Mouse (Mus musculus): Measurements from ENCODE around the gene Tmcc2. TPM values are rescaled to one million over a fixed set of nuclear protein-coding genes. Genes with fewer than 3 reads are reported as not detected.
"Not testable (repeated sequence)": the region's sequence is repeated elsewhere in the genome, so short reads cannot be mapped to it uniquely, and the experiment has no call there.

Gene Tmcc2
- polyA plus RNA-seq, 1 experiment from 2014 or later, result 2.2 TPM

DNA sequence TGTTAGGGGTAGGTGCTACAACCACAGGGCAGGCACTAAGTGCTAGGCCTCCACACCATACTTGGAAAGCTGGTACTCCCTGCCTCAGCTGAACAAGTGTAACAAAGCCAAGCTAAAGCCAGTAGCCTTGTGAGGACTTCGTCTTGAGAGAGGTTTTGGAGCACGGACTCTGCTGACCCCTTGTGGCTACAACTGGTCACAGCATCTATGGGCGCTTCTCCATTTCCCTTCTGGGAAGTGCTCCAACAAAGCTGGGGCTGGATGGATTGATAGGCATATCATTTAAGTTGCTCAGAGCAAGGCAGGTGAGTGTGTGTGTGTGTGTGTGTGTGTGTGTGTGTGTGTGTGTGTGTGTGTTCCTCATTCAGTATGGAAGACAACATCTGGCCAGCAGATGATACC, 35.2 kb downstream of the Tmcc2 start:
- ATAC-seq, result 0 out of 2 replicates have a peak, but pooled peaks have one; percentile 34
- Histone ChIP-seq H3K27ac (ENCODE audit: low read depth, low read length) (no peak overlapping the region), H3K4me1 (replicated peaks; ENCODE audit: control insufficient read depth, insufficient read depth, low read length) (no peaks in the 10 kb centered on the region), H3K36me3 (ENCODE audit: control insufficient read depth, insufficient read depth) (peaks cover 4% of the 10 kb centered on the region; the same call in 1 of the 2 replicates), H3K27me3 (replicated peaks; ENCODE audit: control insufficient read depth, insufficient read depth, low read length) (no peaks in the 10 kb centered on the region), H3K4me2 (replicated peaks; ENCODE audit: low read depth) (no peak overlapping the region), H3K9ac (ENCODE audit: low read depth, low read length) (no peak overlapping the region), H3K9me3 (ENCODE audit: control insufficient read depth) (0 out of 2 replicates have a peak, but pooled peaks cover 2% of the 10 kb centered on the region), H3K4me3 (ENCODE audit: low read depth, low read length) (no peak overlapping the region)
- peak; percentile 100 for TF ChIP-seq CTCF (IDR thresholded peaks at IDR 0.05; ENCODE audit: low read depth)
- WGBS, result 2% methylated on average over 3 of the region's 3 CpGs

DNA sequence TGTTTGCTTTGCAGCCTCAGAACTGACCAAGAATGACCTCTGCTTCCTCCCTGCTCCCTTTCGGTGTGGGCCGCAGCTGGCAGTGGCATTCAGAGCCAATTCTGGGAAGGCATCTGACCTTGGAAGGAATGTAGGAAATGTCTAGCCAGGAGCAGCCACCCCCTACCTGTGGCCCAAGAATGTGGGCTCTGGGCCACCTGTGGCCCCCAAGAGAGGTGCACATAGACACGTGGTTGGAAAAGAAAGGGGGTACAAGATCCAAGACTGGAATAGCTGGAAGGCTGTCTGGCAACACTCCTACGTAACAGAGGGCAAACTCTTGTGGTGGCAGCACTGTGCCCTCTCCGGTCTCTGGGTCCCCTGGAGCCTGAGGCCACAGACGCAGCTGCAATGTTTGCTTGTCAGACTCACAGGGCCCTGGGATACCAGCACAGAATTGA, 35.9 kb downstream of the Tmcc2 start:
- WGBS, result 72% methylated on average over 6 of the region's 6 CpGs
- H3K36me3 ChIP-seq (ENCODE audit: control insufficient read depth, insufficient read depth), result peaks cover 4% of the 10 kb centered on the region; the same call in 1 of the 2 replicates
- H3K9me3 ChIP-seq (ENCODE audit: control insufficient read depth), result 0 out of 2 replicates have a peak, but pooled peaks cover 3% of the 10 kb centered on the region
- no peak overlapping the region for H3K9ac ChIP-seq (ENCODE audit: low read depth, low read length)
- H3K27me3 ChIP-seq (replicated peaks; ENCODE audit: control insufficient read depth, insufficient read depth, low read length), result no peaks in the 10 kb centered on the region
- no peaks in the 10 kb centered on the region for H3K4me1 ChIP-seq (replicated peaks; ENCODE audit: control insufficient read depth, insufficient read depth, low read length)
- H3K4me3 ChIP-seq (ENCODE audit: low read depth, low read length), result no peak overlapping the region
- H3K4me2 ChIP-seq (replicated peaks; ENCODE audit: low read depth), result no peak overlapping the region
- no peak for ATAC-seq
- H3K27ac ChIP-seq (ENCODE audit: low read depth, low read length), result no peak overlapping the region
- TF ChIP-seq CTCF (IDR thresholded peaks at IDR 0.05; ENCODE audit: low read depth), result no peak

DNA sequence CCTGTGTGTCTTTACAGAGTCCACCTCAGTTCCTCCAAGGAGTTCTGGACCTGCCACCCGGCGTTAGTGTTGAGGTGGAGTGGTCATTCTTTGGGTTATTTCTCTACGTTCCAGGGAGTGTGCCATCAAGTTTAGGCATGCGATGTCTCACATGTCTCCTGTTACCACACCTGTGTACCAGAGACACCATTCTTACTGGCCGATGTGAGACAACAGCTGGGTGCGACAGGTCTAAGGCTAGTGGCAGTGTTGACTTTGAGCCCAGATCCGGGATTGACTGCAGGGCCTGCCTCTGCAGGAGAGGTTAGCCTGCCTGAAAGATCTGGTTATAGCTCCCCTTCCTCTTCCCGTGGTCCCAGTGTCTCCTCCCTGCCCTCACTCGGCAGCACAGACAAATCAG, 36.8 kb downstream of the Tmcc2 start:
- no peaks in the 10 kb centered on the region for H3K27me3 ChIP-seq (replicated peaks; ENCODE audit: control insufficient read depth, insufficient read depth, low read length)
- 0 out of 2 replicates have a peak, but pooled peaks cover 3% of the 10 kb centered on the region for H3K9me3 ChIP-seq (ENCODE audit: control insufficient read depth)
- H3K4me2 ChIP-seq (replicated peaks; ENCODE audit: low read depth), result no peak overlapping the region
- no peak overlapping the region for H3K9ac ChIP-seq (ENCODE audit: low read depth, low read length)
- no peak for TF ChIP-seq CTCF (IDR thresholded peaks at IDR 0.05; ENCODE audit: low read depth)
- no peak overlapping the region for H3K27ac ChIP-seq (ENCODE audit: low read depth, low read length)
- 80% methylated on average over 9 of the region's 9 CpGs for WGBS
- H3K4me1 ChIP-seq (replicated peaks; ENCODE audit: control insufficient read depth, insufficient read depth, low read length), result no peaks in the 10 kb centered on the region
- peaks cover 4% of the 10 kb centered on the region; the same call in 1 of the 2 replicates for H3K36me3 ChIP-seq (ENCODE audit: control insufficient read depth, insufficient read depth)
- no peak overlapping the region for H3K4me3 ChIP-seq (ENCODE audit: low read depth, low read length)
- ATAC-seq, result no peak

DNA sequence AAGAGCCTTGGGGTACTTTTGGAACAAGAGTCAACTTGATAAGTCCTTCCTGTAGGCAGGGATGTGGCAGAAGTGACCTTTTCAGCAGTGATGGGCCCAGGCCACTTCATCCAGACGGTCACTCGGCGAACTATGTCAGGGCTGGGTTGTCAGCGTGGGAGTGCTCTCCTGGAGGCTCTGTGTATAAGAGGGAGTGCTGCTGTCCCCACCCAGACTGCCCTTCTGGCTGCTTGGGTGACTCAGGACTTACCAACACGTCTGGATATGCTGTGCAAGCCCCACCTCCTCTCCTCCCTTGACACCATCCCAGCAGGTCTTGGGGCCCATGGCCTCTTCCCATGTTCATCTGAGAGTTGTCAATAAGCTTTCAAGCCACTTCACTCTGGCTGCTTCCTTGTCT, 37.7 kb downstream of the Tmcc2 start:
- no peak overlapping the region for H3K4me3 ChIP-seq (ENCODE audit: low read depth, low read length)
- H3K27me3 ChIP-seq (replicated peaks; ENCODE audit: control insufficient read depth, insufficient read depth, low read length), result no peaks in the 10 kb centered on the region
- 0 out of 2 replicates have a peak, but pooled peaks cover 3% of the 10 kb centered on the region for H3K9me3 ChIP-seq (ENCODE audit: control insufficient read depth)
- H3K4me1 ChIP-seq (replicated peaks; ENCODE audit: control insufficient read depth, insufficient read depth, low read length), result no peaks in the 10 kb centered on the region
- no peak overlapping the region for H3K4me2 ChIP-seq (replicated peaks; ENCODE audit: low read depth)
- 51% methylated on average over 5 of the region's 5 CpGs for WGBS
- no peak overlapping the region for H3K27ac ChIP-seq (ENCODE audit: low read depth, low read length)
- no peak overlapping the region for H3K9ac ChIP-seq (ENCODE audit: low read depth, low read length)
- no peaks in the 10 kb centered on the region for H3K36me3 ChIP-seq (ENCODE audit: control insufficient read depth, insufficient read depth)
- ATAC-seq, result peak; percentile 50
- no peak for TF ChIP-seq CTCF (IDR thresholded peaks at IDR 0.05; ENCODE audit: low read depth)

DNA sequence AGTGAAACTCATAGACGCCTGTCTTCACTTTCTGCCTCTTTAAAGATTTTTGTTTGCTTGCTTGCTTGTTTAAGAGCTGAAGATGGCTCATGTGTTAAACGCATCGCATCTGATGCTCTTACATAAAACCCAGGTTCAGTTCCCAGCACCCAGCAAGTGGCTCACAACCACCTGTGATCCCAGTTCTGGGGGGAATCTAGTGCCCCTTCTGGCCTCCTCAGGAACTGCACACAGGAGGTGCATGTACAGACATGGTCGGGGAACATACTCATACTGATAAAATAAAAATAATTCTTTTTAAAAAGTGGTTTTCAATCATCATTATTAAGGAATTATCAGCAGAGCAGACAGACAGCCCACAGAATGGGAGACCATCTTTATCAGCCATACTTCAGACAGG, 40.0 kb downstream of the Tmcc2 start:
- Histone ChIP-seq H3K9ac (ENCODE audit: low read depth, low read length) (no peak overlapping the region), H3K9me3 (ENCODE audit: control insufficient read depth) (0 out of 2 replicates have a peak, but pooled peaks cover 3% of the 10 kb centered on the region), H3K27ac (ENCODE audit: low read depth, low read length) (no peak overlapping the region), H3K4me1 (replicated peaks; ENCODE audit: control insufficient read depth, insufficient read depth, low read length) (no peaks in the 10 kb centered on the region), H3K4me2 (replicated peaks; ENCODE audit: low read depth) (no peak overlapping the region), H3K4me3 (ENCODE audit: low read depth, low read length) (no peak overlapping the region), H3K36me3 (ENCODE audit: control insufficient read depth, insufficient read depth) (no peaks in the 10 kb centered on the region), H3K27me3 (replicated peaks; ENCODE audit: control insufficient read depth, insufficient read depth, low read length) (no peaks in the 10 kb centered on the region)
- WGBS, result 95% methylated on average over 4 of the region's 4 CpGs
- ATAC-seq, result no peak
- TF ChIP-seq CTCF (IDR thresholded peaks at IDR 0.05; ENCODE audit: low read depth), result peak; percentile 10; the same call in 1 of the 2 replicates

DNA sequence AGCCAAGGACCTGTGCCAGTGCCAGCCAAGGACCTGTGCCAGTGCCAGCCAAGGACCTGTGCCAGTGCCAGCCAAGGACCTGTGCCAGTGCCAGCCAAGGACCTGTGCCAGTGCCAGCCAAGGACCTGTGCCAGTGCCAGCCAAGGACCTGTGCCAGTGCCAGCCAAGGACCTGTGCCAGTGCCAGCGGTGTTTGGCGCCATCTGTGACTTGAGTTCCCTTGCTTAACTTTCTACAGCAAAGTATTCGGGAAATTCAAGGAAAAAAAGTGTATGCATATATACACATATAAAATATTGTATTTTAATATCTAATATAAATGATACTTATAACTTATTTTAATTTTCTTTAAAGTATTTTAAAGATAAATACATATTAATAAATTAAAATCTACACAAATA, 41.5 kb downstream of the Tmcc2 start:
- 93% methylated on average over 3 of the region's 3 CpGs for WGBS
- H3K9me3 ChIP-seq (ENCODE audit: control insufficient read depth); ATAC-seq; H3K27me3 ChIP-seq (replicated peaks; ENCODE audit: control insufficient read depth, insufficient read depth, low read length); H3K36me3 ChIP-seq (ENCODE audit: control insufficient read depth, insufficient read depth); H3K4me1 ChIP-seq (replicated peaks; ENCODE audit: control insufficient read depth, insufficient read depth, low read length); H3K27ac ChIP-seq (ENCODE audit: low read depth, low read length); H3K4me2 ChIP-seq (replicated peaks; ENCODE audit: low read depth); H3K4me3 ChIP-seq (ENCODE audit: low read depth, low read length); H3K9ac ChIP-seq (ENCODE audit: low read depth, low read length): not testable (repeated sequence)

DNA sequence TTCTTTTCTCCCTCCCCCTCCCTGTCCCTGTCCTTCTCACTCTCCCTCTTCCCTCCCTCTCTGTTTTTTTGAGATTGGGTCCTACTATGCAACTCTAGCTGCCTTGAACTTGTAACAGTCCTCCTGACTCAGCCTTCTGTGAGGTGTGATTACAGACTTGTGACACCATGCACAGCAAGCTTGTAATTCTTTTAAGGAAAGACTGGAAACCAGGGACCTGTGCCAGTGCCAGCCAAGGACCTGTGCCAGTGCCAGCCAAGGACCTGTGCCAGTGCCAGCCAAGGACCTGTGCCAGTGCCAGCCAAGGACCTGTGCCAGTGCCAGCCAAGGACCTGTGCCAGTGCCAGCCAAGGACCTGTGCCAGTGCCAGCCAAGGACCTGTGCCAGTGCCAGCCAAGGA, 42.0 kb downstream of the Tmcc2 start:
- ATAC-seq; H3K27ac ChIP-seq (ENCODE audit: low read depth, low read length); H3K9me3 ChIP-seq (ENCODE audit: control insufficient read depth); H3K4me1 ChIP-seq (replicated peaks; ENCODE audit: control insufficient read depth, insufficient read depth, low read length); H3K4me2 ChIP-seq (replicated peaks; ENCODE audit: low read depth); H3K4me3 ChIP-seq (ENCODE audit: low read depth, low read length); H3K27me3 ChIP-seq (replicated peaks; ENCODE audit: control insufficient read depth, insufficient read depth, low read length); H3K36me3 ChIP-seq (ENCODE audit: control insufficient read depth, insufficient read depth); H3K9ac ChIP-seq (ENCODE audit: low read depth, low read length): not testable (repeated sequence)
